Mouse (Mus musculus): Measurements from ENCODE around the gene Cdh26.

The Cdh26 gene

GRCm38 (mm10) chr2:178513043-178513442, 82.7 kb downstream of the Cdh26 start:
- no peak for DNase-seq (ENCODE audit: low spot score)

- no peak for DNase-seq (ENCODE audit: low spot score)
These were observed 83.3 kb downstream of the Cdh26 start for GRCm38 (mm10) chr2:178513636-178514071.

- DNase-seq (ENCODE audit: low spot score): no peak
These were observed 86.1 kb downstream of the Cdh26 start for GRCm38 (mm10) chr2:178516421-178516820.

- DNase-seq (ENCODE audit: low spot score): no peak
These were observed 86.6 kb downstream of the Cdh26 start for GRCm38 (mm10) chr2:178516941-178517340.

GRCm38 (mm10) chr2:178519321-178519720, 89.0 kb downstream of the Cdh26 start:
- no peak for DNase-seq (ENCODE audit: low spot score)

DNA sequence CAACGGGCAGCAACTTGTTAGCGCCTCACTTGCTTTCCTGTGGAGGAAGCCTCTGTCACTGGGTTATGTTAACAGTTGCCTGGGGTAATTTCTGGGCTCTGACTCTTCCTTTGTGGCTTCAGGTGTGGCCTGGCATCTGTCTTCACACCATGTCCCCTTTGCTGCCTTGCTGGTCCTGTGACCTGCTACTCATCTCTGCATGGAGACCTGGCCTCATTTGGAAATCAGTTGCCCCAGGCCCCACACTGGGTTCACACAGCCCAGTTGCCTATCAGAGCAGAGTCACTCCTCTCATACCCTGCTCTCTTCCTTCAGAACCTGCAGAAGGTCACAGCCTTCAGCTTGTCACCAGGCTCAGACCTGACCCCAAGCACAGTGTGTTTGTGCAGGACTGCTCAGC, 89.9 kb downstream of the Cdh26 start:
- DNase-seq (ENCODE audit: low spot score): no peak

DNA sequence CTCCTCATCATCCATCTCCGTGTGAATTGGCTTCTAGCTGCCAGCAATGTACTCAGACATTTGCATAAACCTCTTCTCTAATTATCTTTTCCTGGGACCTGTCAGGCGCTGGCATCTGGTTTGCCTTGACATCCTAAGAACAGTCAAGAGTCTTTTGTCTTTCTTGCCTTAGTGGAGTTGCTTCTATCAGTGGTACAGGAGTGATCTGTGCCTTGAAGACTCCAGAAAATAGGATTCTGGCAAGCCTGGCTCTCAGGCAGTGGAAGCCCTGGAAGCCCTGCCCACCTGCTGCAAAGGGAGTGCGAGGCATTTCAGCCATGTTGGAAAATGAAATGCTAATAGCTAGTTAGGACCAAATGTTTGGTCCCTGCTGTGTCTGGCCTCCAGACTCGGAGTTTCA, 92.0 kb downstream of the Cdh26 start:
- no peak for DNase-seq (ENCODE audit: low spot score)

DNA sequence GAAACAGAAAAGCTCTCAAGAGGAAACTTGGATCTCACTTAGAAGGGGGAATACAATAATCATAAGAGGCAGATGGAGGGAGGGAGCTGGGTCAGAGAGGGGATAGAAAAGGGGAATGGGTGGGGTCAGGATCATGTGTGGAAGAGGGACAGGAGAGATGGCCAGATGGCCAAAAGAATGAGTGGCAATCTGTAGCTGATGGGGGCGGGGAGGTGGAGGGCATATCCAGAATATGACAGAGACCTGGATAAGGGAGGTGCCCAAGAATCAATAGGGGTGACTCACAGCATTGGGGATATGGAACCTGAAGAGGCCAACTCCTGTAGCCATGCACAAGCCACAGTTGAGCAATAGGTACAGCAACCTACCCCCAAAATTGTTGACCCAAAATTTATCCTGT, 92.5 kb downstream of the Cdh26 start:
- no peak for DNase-seq (ENCODE audit: low spot score)

GRCm38 (mm10) chr2:178526776-178527175, 96.4 kb downstream of the Cdh26 start:
- DNase-seq (ENCODE audit: low spot score): no peak

- no peak for DNase-seq (ENCODE audit: low spot score)
These were observed 100.9 kb downstream of the Cdh26 start for GRCm38 (mm10) chr2:178531226-178531625.

DNA sequence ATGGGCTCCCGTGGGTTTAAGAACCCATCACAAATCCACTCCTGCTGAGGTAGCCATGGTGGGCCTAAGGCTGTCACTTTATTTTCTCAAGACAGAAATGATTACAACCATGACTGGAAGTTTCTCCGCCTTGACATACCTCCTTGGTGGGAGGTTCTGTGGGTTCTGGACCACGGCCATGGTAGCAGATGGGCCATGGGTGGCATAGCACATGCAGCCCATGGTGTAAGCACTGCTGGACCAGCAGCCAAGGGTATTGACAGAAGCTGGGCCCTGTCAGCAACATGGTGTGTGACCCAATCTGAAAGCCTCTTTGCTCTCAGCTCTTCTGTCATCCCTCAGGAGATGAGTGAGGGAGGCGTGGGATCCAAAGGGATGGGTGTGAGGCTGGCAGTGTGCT, 106.2 kb downstream of the Cdh26 start:
- no peak for DNase-seq (ENCODE audit: low spot score)

All from T-cell, adult 2 months (primary cell).